Mouse (Mus musculus): ENCODE data around the gene Crb3. TPM values are rescaled to one million over a fixed set of nuclear protein-coding genes. Genes with fewer than 3 reads are reported as not detected.

The Crb3 gene
- polyA plus RNA-seq, 1 experiment, result 395 TPM

DNA sequence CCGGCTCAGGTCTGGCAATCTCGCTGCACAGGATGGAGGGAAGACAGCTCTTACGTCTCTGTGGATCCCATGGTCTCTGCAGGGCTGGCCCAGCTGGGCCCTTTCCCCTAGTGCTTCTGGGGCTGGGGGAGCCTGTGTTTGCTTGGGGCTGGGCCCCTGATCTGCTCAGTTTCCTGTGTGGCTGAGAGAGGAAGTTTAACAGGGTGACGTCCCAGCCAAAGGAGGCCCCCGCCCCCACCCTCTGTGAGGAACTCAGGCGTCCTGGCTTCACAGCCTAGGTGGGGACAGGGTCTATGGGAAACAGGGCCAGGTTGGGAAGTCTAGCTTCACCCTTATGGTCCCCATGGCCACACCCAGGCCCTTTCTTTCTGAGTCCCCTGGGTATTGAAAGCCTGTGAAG, 19.4 kb downstream of the Crb3 start, which contains the start of gene Dennd1c:
Gene Dennd1c, minus strand, starts transcription at position 179 of the 400 bp plus-strand sequence.
- Histone ChIP-seq H3K27me3 (ENCODE audit: control insufficient read depth, insufficient read depth, low read length) (no peaks in the 10 kb centered on the region), H3K36me3 (ENCODE audit: control insufficient read depth, insufficient read depth, low read length) (no peaks in the 10 kb centered on the region), H3K4me3 (ENCODE audit: low read depth, low read length) (peak within 1 kb of the TSS; percentile 53), H3K4me1 (ENCODE audit: control insufficient read depth, insufficient read depth, insufficient read length, low read length) (no peaks in the 10 kb centered on the region; the same call in 1 of the 2 replicates), H3K27ac (ENCODE audit: insufficient read depth, low read depth, low read length) (peak within 1 kb of the TSS; percentile 50)
- 58% methylated on average over 6 of the region's 6 CpGs for WGBS
- TF ChIP-seq POLR2A (IDR thresholded peaks at IDR 0.05; ENCODE audit: low read depth, low read length), result peak; percentile 62; the same call in 1 of the 2 replicates
- no peak for TF ChIP-seq CTCF (IDR thresholded peaks at IDR 0.05; ENCODE audit: extremely low read depth, insufficient read length, insufficient replicate concordance, low read depth, low read length)

DNA sequence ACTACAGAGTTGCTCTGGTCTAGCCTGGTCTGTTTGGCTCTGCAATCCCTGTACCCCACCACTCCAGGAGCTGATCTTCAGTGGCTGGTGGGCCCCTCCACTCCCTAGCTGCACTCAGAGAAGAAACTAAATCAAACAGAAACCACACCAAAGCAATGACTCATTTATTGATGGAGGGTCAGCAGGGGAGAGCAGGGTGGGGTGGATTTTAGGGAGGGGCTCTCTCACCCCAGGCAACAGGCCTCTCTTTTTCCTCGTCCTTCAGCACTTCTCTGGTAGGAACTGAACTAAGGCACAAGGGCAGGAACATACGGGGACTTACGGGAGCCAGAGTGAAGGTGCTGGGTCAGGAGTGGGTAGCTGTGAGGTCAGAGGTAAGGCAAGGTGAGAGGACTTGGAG, 21.0 kb downstream of the Crb3 start:
- Histone ChIP-seq H3K36me3 (ENCODE audit: control insufficient read depth, insufficient read depth, low read length) (no peaks in the 10 kb centered on the region), H3K4me3 (ENCODE audit: low read depth, low read length) (no peak overlapping the region), H3K4me1 (ENCODE audit: control insufficient read depth, insufficient read depth, insufficient read length, low read length) (no peaks in the 10 kb centered on the region; the same call in 1 of the 2 replicates), H3K27me3 (ENCODE audit: control insufficient read depth, insufficient read depth, low read length) (no peaks in the 10 kb centered on the region), H3K27ac (ENCODE audit: insufficient read depth, low read depth, low read length) (no peak overlapping the region)
- 59% methylated on average over 3 of the region's 3 CpGs for WGBS
- TF ChIP-seq POLR2A (IDR thresholded peaks at IDR 0.05; ENCODE audit: low read depth, low read length) (no peak), CTCF (IDR thresholded peaks at IDR 0.05; ENCODE audit: extremely low read depth, insufficient read length, insufficient replicate concordance, low read depth, low read length) (no peak)

- Histone ChIP-seq H3K4me1 (ENCODE audit: control insufficient read depth, insufficient read depth, insufficient read length, low read length) (no peaks in the 10 kb centered on the region; the same call in 1 of the 2 replicates), H3K27me3 (ENCODE audit: control insufficient read depth, insufficient read depth, low read length) (no peaks in the 10 kb centered on the region), H3K27ac (ENCODE audit: insufficient read depth, low read depth, low read length) (no peak overlapping the region), H3K4me3 (ENCODE audit: low read depth, low read length) (no peak overlapping the region), H3K36me3 (ENCODE audit: control insufficient read depth, insufficient read depth, low read length) (no peaks in the 10 kb centered on the region)
- TF ChIP-seq CTCF (IDR thresholded peaks at IDR 0.05; ENCODE audit: extremely low read depth, insufficient read length, insufficient replicate concordance, low read depth, low read length) (no peak), POLR2A (IDR thresholded peaks at IDR 0.05; ENCODE audit: low read depth, low read length) (no peak)
- 91% methylated on average over 31 of the region's 31 CpGs for WGBS
Observed at GRCm38 (mm10) chr17:57081234-57081842, 22.4 kb downstream of the Crb3 start.

DNA sequence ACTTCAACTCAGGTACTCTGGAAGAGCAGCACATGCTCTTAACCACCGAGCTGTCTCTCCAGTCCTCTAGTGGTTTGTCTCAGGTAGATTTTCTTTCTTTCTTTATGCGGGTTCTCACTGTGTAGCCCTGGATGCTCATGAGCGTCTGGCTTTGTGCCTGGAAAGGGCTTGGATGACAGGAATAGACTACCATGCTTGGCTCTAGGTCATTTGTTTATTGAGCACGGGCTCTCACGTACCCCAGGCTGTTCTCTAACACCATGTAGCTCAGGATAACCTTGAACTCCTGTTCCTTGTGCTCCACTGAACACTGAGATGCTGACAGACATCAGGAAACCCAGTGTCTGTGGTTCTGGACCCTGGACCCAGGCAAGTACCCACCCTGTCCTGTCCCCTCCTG, 23.6 kb downstream of the Crb3 start:
- no peak for TF ChIP-seq POLR2A (IDR thresholded peaks at IDR 0.05; ENCODE audit: low read depth, low read length)
- no peak for TF ChIP-seq CTCF (IDR thresholded peaks at IDR 0.05; ENCODE audit: extremely low read depth, insufficient read length, insufficient replicate concordance, low read depth, low read length)
- Histone ChIP-seq H3K36me3 (ENCODE audit: control insufficient read depth, insufficient read depth, low read length) (no peaks in the 10 kb centered on the region), H3K27me3 (ENCODE audit: control insufficient read depth, insufficient read depth, low read length) (no peaks in the 10 kb centered on the region), H3K4me1 (ENCODE audit: control insufficient read depth, insufficient read depth, insufficient read length, low read length) (peaks cover 6% of the 10 kb centered on the region), H3K27ac (ENCODE audit: insufficient read depth, low read depth, low read length) (no peak overlapping the region), H3K4me3 (ENCODE audit: low read depth, low read length) (no peak overlapping the region)
- WGBS, result 74% methylated on average over 5 of the region's 5 CpGs

GRCm38 (mm10) chr17:57085970-57086757, 27.3 kb downstream of the Crb3 start:
- no peaks in the 10 kb centered on the region for H3K36me3 ChIP-seq (ENCODE audit: control insufficient read depth, insufficient read depth, low read length)
- 71% methylated on average over 11 of the region's 11 CpGs for WGBS
- H3K27me3 ChIP-seq (ENCODE audit: control insufficient read depth, insufficient read depth, low read length), result peaks cover 6% of the 10 kb centered on the region; the same call in 1 of the 2 replicates
- H3K4me3 ChIP-seq (ENCODE audit: low read depth, low read length), result no peak overlapping the region
- H3K4me1 ChIP-seq (ENCODE audit: control insufficient read depth, insufficient read depth, insufficient read length, low read length), result peaks cover 7% of the 10 kb centered on the region; the same call in 1 of the 2 replicates
- TF ChIP-seq CTCF (IDR thresholded peaks at IDR 0.05; ENCODE audit: extremely low read depth, insufficient read length, insufficient replicate concordance, low read depth, low read length) (no peak), POLR2A (IDR thresholded peaks at IDR 0.05; ENCODE audit: low read depth, low read length) (no peak)
- no peak overlapping the region for H3K27ac ChIP-seq (ENCODE audit: insufficient read depth, low read depth, low read length)

GRCm38 (mm10) chr17:57087049-57087832, 28.3 kb downstream of the Crb3 start, which contains the start of gene Tubb4a:
Gene Tubb4a, minus strand, starts transcription at chr17:57087782.
- WGBS, result 7% methylated on average over 31 of the region's 31 CpGs
- H3K4me3 ChIP-seq (ENCODE audit: low read depth, low read length), result peak within 1 kb of the TSS; percentile 52
- peaks cover 7% of the 10 kb centered on the region; the same call in 1 of the 2 replicates for H3K4me1 ChIP-seq (ENCODE audit: control insufficient read depth, insufficient read depth, insufficient read length, low read length)
- TF ChIP-seq POLR2A (IDR thresholded peaks at IDR 0.05; ENCODE audit: low read depth, low read length), result no peak
- TF ChIP-seq CTCF (IDR thresholded peaks at IDR 0.05; ENCODE audit: extremely low read depth, insufficient read length, insufficient replicate concordance, low read depth, low read length), result no peak
- no peaks in the 10 kb centered on the region for H3K36me3 ChIP-seq (ENCODE audit: control insufficient read depth, insufficient read depth, low read length)
- H3K27me3 ChIP-seq (ENCODE audit: control insufficient read depth, insufficient read depth, low read length), result peaks cover 6% of the 10 kb centered on the region; the same call in 1 of the 2 replicates
- H3K27ac ChIP-seq (ENCODE audit: insufficient read depth, low read depth, low read length), result no peak within 1 kb of the TSS

Measured in small intestine, adult 2 months (tissue).